Mouse (Mus musculus): ENCODE results near the gene Setd7. TPM values are rescaled to one million over a fixed set of nuclear protein-coding genes. Genes with fewer than 3 reads are reported as not detected.

Setd7 gene
- total RNA-seq, 2 experiments from 2014 or later: 76.1 to 80.7 TPM

DNA sequence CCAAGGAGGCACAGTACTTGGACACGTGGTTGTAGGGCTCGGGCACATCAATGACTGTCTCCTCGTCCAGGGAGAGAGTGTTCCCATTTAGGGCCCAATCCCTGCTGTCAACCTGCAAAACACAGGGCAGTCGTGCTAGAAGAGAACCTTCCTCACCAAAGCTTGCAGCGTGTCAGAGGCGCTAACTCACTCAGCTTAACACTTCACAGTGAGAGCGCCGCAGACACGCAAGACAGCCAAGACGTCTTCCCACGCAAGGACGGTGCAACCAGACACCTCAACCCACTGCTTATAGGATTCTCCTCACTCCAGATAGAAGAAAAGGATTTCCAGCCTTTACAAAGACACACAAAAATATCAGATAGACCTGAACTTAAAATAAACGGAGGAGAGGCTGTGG is 33.8 kb downstream of the Setd7 start:
- intact Hi-C loops (cut with DNase I): no loop called here
- peak; percentile 68 to 82 for DNase-seq (ENCODE audit: low spot score in 2 of 2)

DNA sequence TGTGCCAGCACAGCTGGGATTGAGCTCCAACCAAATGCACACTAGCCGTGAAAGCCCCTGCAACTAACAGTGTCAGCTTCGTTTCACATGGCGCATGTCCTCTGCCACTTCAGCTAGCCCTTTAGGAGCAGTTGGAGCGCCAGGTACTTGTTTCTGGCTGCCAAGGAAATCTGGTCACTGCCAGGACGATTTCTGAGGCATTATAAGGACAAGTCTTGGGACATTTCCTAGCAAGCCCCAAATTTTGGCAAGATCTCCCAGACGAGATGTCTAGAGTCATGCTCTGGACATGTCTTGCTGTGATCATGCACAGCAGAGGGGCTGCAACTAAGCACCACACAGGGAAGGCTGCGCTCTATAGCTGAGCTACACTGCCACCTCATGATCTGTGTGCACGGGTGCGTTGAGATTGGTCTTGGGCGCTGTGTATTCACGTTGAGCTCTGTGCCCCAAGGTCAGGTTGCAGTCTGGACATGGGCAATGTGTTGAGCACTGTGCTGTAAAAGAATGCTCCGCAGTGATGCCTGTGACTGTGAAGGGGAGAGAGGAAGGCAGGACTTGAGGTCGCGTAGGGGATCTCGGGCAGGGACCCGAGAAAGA is 35.4 kb downstream of the Setd7 start:
- intact Hi-C loops (cut with DNase I): no loop called here
- no peak for DNase-seq (ENCODE audit: low spot score in 2 of 2)

DNA sequence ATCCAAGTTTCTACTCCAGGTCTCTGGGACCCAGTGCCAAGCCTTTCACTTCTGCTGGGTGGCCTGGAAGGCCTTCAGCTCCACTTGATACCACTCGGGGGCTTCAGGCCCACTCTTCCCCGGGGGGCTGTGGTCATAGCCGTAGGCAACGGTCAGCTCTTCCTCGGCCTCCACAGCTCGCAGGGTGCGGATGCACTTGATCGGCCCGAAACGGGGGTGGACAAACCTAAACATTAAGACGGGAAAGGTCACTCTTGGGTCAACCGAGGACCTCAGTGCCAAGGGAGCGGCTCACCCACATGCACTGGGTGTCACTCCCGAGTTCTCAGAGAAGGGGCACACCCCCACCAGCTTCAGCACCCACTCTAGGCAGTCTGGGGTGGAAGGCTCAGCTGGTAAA is 39.4 kb downstream of the Setd7 start:
- intact Hi-C loops (cut with DNase I): no loop called here
- no peak for DNase-seq (ENCODE audit: low spot score in 2 of 2)

DNA sequence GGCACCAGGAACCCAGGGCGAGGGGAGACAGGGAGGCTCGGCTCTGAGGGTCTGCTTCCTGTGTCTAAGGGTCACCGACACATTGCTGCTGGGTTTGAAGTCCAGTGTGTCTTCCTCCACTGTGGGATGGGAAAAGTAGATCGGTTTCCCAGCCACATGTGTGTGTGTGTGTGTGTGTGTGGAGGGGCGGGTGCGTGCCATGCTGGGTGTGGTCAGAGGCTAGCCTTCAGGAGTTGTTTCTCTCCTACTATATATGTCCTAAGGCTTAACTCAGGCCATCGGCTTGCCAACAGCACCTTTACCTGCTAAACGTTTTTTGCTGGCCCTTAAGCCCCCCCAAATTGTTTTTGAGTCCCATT is 41.9 kb downstream of the Setd7 start:
- DNase-seq (ENCODE audit: low spot score in 2 of 2): no peak
- intact Hi-C loops (cut with DNase I): no loop called here

DNA sequence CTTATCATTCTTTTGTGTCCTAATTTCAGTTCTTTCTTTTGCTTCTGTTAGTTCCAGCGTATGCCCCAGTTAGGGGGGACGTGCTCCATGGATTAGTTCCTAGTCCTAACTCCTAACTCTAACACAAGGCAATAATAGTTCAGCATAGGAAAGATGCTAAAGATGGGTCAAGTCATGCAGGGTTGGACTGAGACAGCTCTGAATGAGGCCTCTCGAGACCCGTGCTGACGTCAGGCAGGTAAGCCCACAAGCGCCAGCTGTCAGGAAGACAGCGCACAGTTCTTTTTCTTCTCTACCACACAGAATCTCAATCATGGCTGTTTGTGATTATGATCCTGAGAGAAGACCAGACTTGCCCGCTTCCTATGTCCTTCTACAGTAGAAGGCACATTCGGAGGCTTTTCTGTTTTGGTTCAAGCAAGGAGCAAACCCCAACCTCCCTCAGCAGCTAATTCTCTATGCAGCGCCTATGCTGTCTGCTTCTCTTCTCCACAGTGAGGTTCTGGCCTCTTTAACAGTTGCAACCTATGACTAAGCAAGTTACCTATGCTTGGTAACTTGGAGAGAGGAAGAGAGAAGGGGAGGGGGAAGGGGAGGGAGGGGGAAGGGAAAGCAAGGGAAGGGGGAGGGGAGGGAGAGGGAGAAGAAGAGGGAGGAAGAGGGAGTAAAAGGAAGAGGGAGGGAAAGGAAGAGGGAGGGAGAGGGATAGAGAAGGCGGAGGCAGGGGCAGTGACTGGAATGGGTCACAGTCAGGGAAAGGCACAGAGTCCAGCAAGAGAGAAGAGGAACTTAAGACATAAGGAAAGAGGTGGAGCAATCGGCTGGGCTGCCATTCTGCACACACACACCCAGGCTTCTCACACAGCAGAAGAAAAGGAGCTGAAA is 42.6 kb downstream of the Setd7 start:
- intact Hi-C loops (cut with DNase I): no loop called here
- DNase-seq (ENCODE audit: low spot score in 2 of 2): no peak

DNA sequence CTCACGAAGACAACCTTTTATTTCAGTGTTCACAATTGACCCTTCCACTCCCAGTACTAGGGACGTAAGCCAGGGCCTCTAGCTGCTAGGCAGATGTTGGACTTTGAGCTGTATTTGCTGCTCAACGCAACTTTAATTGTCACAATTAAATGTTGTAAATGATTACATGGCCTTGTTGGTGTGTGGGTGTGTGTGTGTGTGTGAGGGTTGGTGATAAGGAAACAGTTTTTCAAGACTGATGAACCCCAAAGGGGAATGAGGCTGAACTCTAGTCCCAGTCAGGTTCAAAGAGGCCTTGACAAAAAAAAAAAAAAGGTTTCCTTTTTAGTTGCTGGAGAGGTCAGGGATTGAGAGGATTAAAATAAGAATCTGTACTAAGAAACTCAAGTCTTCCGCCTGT is 43.2 kb downstream of the Setd7 start:
- no peak for DNase-seq (ENCODE audit: low spot score in 2 of 2)
- intact Hi-C loops (cut with DNase I): no loop called here

DNA sequence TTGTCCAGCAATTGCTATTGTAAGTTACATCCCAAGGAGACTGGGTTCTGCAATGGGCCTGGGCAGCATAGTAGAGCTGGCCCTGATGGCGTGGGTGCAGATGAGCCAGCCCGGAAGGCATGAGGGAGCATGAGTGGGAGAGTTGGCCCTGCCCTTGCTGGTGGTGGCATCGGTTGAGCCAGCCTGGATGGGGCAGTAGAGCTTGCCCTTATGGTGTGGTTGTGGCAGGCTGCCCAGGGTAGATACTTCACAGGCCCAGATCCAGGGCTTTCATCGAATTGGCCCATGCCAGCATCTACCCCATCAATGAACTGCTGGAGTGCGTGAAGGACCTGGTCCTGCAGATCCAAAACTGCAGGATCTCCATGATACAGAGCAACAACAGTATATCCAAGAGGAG is 48.7 kb downstream of the Setd7 start:
- no peak for DNase-seq (ENCODE audit: low spot score in 2 of 2)
- intact Hi-C loops (cut with DNase I): loop anchor here (2.0 kb wide), 1 partner anchor 137 kb away; no protein-coding TSS in a partner anchor

DNA sequence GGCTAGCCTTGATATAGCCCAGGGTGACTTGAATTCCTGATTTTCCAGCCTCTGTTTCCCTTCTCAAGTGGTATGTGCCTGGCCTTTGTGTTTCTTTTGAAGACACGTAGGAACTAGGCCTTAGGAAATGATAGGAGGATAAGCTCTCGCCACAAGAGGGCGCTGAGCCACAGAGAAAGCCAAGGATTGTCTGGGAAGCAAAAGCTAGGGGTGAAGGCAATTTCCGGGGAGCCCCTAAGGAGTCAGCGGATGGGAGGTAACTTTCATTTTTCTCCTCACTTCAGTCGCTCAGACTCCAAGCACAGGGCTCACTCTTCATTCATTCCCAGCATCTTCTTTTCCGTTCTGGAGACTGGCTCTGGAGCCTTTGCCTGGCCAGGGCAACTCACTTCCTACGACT is 49.8 kb downstream of the Setd7 start:
- intact Hi-C loops (cut with DNase I): loop anchor here (2.0 kb wide), 1 partner anchor 138 kb away; no protein-coding TSS in a partner anchor
- DNase-seq (ENCODE audit: low spot score in 2 of 2): peak; percentile 55 to 79

DNA sequence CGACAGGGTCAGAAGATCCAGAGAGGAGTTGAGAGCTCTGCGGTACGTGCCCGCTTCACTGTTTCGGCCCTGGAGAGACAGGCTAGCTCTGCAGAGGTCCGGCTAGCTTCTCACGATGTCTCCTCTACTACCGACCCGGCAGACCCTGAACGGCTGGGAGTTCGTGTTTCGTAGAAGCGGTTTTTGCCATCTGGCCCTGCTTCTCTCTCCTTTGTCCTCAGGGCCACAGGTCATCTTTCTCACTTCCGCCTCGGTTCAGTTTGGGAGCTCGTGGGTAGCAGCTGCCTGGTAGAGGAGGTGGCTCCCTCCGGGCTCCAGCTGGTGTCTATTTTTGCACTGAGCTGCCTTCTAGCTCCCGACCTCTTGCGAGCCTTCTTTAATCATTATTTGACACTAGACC is 55.2 kb downstream of the Setd7 start:
- no peak for DNase-seq (ENCODE audit: low spot score in 2 of 2)
- intact Hi-C loops (cut with DNase I): no loop called here

DNA sequence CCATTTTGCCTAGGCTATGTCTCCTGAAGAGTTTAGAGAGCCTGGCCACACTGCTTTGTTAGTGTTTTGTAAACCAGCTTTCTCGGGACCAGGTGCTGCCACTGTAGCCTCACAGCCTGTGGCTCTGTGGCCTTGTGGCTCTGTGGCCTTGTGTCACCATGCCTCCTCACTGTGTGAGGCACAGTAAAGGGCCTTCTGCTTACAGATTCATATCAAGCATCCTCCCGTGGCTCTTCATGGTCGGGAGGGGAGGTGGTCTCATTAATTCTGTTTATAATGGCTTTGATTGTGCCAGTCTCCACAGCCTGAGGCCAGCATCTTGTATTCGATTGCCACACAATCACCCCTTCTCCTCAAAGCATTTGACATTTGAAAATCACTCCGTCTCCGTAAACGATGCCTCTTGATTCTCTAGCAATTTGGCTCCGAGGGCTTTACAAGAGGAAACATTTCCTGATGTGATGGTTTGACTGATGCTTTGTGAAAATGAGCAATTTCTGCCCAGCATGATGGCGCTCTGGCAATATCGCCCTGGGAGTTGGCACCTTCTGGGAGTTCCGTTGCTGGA is 56.2 kb downstream of the Setd7 start:
- intact Hi-C loops (cut with DNase I): no loop called here
- no peak for DNase-seq (ENCODE audit: low spot score in 2 of 2)

DNA sequence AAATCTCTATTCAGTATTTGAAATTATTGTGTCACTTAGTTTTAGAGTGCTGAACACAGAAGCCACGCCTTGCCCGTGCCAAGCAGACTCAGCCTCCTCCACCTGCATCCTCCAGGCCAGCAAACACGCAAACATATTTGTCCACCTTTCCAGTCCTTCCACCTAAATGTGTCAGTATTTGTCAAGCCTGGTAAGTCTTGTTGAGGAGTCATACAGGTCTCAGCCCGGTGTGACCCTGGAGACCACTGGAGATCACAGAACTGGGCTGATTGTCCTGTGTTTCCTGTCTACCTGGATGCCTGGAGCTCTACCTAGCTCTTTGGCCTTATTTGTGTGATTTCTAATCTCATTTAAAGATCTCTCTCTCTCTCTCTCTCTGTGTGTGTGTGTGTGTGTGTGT is 60.8 kb downstream of the Setd7 start:
- no peak for DNase-seq (ENCODE audit: low spot score in 2 of 2)
- intact Hi-C loops (cut with DNase I): no loop called here

DNA sequence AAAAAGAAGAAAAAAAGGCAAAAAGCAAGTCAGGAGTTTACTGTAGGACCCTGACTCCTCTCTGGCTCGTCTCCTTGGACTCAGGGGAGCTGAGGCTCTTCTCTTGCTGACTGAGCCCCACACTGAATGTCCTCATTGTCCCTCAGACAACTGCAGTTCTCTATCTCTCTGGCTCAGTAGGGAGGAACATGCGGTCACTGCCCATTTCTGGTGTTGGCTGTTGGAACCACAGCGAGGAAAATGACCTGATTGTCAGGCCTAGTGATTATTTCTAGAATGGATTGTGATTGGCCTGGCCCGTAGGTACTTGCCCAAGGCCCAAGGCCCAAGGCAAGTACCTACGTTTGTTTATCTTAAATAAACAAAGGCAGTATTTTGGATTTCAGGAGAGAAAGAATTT is 62.0 kb downstream of the Setd7 start:
- no peak for DNase-seq (ENCODE audit: low spot score in 2 of 2)
- intact Hi-C loops (cut with DNase I): no loop called here

DNA sequence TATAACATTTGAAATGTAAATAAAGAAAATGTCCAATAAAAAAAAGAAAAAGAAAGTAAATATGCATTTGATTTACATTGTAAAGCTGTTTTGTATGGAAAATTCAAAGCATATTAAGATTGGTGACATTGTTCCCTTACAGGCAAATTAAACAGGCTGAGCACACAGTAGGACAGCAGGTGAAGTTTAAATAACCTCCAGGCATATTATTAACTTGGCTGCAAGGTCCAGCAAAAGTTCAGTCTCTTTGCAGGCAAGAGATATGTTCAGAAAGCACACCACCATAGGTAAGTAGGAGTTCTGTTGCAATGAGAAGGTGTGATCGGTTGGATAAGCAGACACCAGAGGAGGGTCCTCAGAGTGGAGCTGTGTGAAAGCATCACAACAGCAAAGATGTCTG is 62.7 kb downstream of the Setd7 start:
- intact Hi-C loops (cut with DNase I): no loop called here
- DNase-seq (ENCODE audit: low spot score in 2 of 2): no peak

DNA sequence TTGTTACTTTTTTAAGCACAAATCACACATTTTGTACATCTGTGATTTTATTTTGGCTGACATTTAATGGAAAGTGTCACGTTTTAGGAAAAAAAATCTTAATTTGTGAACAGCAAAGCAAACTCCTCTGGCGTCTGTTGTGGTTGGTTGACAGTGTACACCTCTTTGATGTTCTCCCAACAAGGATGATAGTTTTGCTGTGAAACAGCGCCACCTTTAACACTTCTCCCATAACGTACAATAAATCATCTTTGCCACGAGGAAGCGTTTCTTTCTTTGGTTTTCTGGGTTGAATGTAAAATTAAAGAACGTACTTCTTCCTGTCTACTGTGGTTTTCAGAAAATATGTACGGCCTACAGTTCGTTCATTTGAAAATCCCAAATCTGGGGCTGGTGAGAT is 65.0 kb downstream of the Setd7 start:
- intact Hi-C loops (cut with DNase I): no loop called here

DNA sequence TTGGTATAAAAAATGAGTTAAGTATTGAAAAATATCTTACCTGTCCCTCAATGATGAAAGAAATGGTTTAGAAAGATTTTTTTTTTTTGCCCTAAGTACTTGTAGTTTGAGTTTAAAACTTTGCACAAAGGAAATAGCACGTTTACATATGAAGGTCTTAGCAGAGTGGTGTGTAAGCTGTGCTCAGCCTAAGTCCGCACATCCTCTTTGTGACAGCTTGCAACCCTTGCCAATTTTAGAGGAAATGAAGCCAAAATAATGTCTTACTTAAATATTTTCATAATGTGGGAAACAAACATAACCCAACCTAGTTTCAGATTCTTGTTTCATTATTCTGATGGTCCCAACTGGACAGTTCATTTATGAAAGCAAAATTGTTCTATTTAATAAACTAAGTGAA is 66.2 kb downstream of the Setd7 start:
- intact Hi-C loops (cut with DNase I): no loop called here
- DNase-seq (ENCODE audit: low spot score in 2 of 2): no peak

More for the DNA sequence above, 65.0 kb downstream of the Setd7 start:
- DNase-seq (ENCODE audit: low spot score in 2 of 2): no peak

DNA sequence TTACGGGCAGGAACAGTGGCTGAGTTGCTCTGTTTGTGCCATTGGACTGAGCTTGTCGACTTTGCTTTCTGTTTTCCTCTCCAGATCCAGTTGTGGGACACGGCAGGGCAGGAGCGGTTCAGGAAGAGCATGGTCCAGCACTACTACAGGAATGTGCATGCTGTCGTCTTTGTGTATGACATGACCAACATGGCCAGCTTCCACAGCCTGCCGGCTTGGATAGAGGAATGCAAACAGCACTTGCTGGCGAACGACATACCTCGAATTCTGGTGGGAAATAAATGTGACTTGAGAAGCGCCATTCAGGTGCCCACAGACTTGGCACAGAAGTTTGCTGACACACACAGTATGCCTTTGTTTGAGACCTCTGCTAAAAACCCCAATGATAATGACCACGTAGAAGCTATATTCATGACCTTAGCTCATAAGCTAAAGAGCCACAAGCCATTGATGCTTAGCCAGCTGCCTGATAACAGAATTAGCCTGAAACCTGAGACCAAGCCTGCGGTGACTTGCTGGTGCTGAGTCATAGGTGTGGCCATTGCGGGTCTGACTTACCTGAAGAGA is 67.3 kb downstream of the Setd7 start:
- intact Hi-C loops (cut with DNase I): no loop called here
- no peak for DNase-seq (ENCODE audit: low spot score in 2 of 2)

DNA sequence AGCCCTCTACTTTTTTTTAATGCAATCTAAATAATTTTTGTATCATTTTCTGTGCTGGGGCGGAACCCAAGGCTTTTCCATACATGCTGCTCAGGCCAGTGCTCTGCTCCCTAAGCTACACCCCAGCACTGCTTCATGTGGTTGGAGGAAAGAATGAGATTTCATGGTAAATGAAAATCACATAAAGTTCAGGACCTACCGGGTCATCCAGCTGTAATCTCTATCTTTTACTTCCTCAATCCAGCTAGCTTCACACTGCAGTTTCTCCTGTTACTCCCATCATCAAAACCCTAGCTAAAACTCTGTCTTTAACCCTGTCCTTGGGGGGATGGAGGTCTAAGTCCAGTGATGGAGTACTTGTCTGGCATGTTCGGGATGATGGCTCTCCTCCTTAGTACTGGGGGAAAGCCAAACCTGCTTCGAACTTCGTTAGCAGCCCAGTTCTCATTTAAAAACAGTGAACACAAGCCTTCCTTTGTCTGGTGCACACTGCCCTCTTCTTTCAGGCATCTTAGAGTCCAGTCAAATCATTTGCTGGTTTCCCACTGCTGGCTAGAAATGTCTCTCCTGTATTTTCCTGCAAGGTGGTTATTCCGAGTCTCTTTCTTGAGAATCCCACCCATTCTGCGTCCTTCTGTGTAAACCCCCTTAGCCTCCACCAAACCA is 70.5 kb downstream of the Setd7 start:
- intact Hi-C loops (cut with DNase I): no loop called here
- DNase-seq (ENCODE audit: low spot score in 2 of 2): no peak

DNA sequence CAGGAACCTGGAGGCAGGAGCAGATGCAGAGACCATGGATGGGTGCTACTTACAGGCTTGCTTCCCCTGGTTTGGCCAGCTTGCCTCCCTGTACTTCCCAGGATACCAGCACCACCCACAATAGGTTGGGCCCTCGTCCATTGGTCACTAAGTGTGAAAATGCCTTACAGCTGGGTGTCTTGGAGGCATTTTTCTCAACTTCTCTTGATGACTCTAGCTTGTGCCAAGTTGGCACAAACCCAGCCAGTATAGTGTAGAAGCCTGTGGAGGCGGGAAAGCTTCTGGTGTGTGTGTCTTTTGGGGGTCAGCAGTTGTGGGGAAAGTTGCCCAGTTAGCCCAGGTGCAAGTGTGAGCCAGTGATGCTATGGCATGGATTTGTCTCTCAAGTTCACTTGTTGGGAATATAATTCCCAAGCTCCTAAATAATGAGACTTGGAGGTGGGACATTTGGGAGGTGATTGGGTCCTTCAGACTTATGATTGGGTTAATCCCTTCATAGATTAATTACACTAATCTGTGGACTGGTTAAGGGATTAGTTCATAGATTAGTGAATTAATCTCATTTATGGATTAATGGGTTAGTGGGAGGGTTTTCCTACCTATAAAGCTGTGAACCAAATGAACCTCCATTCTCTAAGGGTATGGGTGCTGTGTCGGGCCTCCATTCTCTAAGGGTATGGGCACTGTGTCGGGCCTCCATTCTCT is 74.0 kb downstream of the Setd7 start:
- intact Hi-C loops (cut with DNase I): no loop called here
- no peak for DNase-seq (ENCODE audit: low spot score in 2 of 2)

DNA sequence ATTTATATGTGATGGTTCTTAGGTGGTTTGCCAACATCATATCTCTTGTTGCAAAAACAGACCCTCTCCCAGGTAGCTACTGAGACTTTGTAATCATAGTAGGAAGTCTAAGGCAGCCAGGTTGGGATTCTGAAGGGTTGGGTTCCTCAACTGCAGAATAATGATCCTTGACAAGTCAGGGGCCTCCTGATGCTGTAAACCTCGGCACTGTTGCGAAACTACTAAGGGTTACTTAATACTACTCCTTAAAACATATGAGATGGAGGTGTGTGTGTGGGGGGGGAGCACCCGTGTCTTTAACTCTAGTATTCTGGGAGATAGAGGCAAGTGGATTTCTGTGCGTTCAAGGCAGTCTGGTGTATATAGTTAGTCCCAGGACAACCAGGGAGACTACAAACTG is 75.3 kb downstream of the Setd7 start:
- intact Hi-C loops (cut with DNase I): no loop called here
- no peak for DNase-seq (ENCODE audit: low spot score in 2 of 2)
